Mouse (Mus musculus) spleen, adult 2 months (tissue): ENCODE measurements around the gene Chchd3. TPM values are rescaled to one million over a fixed set of nuclear protein-coding genes. Genes with fewer than 3 reads are reported as not detected.

Source experiments
- DNase-seq, 2 experiments: peaks; one replicate each; pipeline versions ENCODE4 v3.0.0 to v3.0.0-alpha.2; 2012 to 2021; ENCODE audit warnings: low spot score in 2 of 2, low read depth in 1 of 2
- H3K27ac ChIP-seq: fragments of 200-500 bp; 2 replicates; pipeline ENCODE4 v1.5.1; 2012; ENCODE audit warnings: low read length, inconsistent platforms; ENCODE audit not compliant: insufficient read depth
- H3K27me3 ChIP-seq: fragments of 200-500 bp; 2 replicates; pipeline ENCODE4 v1.6.1; 2012; ENCODE audit warnings: mild to moderate bottlenecking, moderate library complexity, low read length, inconsistent platforms; ENCODE audit not compliant: control insufficient read depth, insufficient read depth
- H3K36me3 ChIP-seq: fragments of 200-500 bp; 2 replicates; pipeline ENCODE4 v1.6.1; 2012; ENCODE audit warnings: mild to moderate bottlenecking, low read length, inconsistent platforms; ENCODE audit not compliant: control insufficient read depth, insufficient read depth
- H3K4me1 ChIP-seq: fragments of 200-500 bp; 2 replicates; pipeline ENCODE4 v1.6.1; 2011; ENCODE audit warnings: inconsistent platforms; ENCODE audit not compliant: control insufficient read depth, insufficient read depth, insufficient read length
- H3K4me3 ChIP-seq: fragments of 200-500 bp; 2 replicates; pipeline ENCODE4 v1.5.1; 2011; ENCODE audit warnings: mild to moderate bottlenecking, inconsistent platforms; ENCODE audit not compliant: insufficient read depth, insufficient read length; ENCODE audit errors: extremely low read depth
- CTCF ChIP-seq: fragments of 200-500 bp; IDR thresholded peaks from 2 replicates; pipeline ENCODE4 v1.5.1; 2011; ENCODE audit warnings: mild to moderate bottlenecking, inconsistent platforms; ENCODE audit not compliant: insufficient read depth, insufficient read length, insufficient replicate concordance; ENCODE audit errors: extremely low read depth
- POLR2A ChIP-seq: fragments of 200-500 bp; IDR thresholded peaks from 2 replicates; pipeline ENCODE4 v1.6.1; 2011; ENCODE audit warnings: low read depth, low read length, inconsistent platforms
- WGBS: fragments of 180-500 bp; shearing (Covaris S2); methylation state at CpG from one replicate; pipeline ENCODE4 v1.1.7; 2018; 5-methylcytosine and 5-hydroxymethylcytosine counted together
- polyA plus RNA-seq: library from polyadenylated mRNA; depleted of rRNA; stranded (reverse); fragments of >200 nt; gene quantifications from 2 replicates; pipeline ENCODE4 v1.2.3, GENCODE M21; 2012

Chchd3 gene
- polyA plus RNA-seq, 1 experiment: 23.8 TPM

GRCm38 (mm10) chr6:32961477-32961876, 98.6 kb downstream of the Chchd3 start:
- H3K4me3 ChIP-seq: no peak overlapping the region
- 96% methylated on average over 3 of the region's 3 CpGs for WGBS
- no peaks in the 10 kb centered on the region for H3K27me3 ChIP-seq
- no peak overlapping the region for H3K27ac ChIP-seq
- no peaks in the 10 kb centered on the region for H3K4me1 ChIP-seq
- TF ChIP-seq CTCF (no peak), POLR2A (no peak)
- no peak for DNase-seq
- no peaks in the 10 kb centered on the region for H3K36me3 ChIP-seq

GRCm38 (mm10) chr6:32959816-32960550, 100.1 kb downstream of the Chchd3 start:
- H3K27ac ChIP-seq: no peak overlapping the region
- DNase-seq: no peak
- H3K27me3 ChIP-seq: no peaks in the 10 kb centered on the region
- no peak overlapping the region for H3K4me3 ChIP-seq
- no peaks in the 10 kb centered on the region for H3K4me1 ChIP-seq
- no peaks in the 10 kb centered on the region for H3K36me3 ChIP-seq
- WGBS: 91% methylated on average over 5 of the region's 5 CpGs
- TF ChIP-seq CTCF: no peak
- no peak for TF ChIP-seq POLR2A

- H3K4me3 ChIP-seq: no peak overlapping the region
- no peak for TF ChIP-seq POLR2A
- TF ChIP-seq CTCF: no peak
- no peaks in the 10 kb centered on the region for H3K4me1 ChIP-seq
- no peak for DNase-seq
- no peaks in the 10 kb centered on the region for H3K27me3 ChIP-seq
- 87% methylated on average over 3 of the region's 3 CpGs for WGBS
- no peaks in the 10 kb centered on the region for H3K36me3 ChIP-seq
- no peak overlapping the region for H3K27ac ChIP-seq
Observed at GRCm38 (mm10) chr6:32955481-32955880, 104.6 kb downstream of the Chchd3 start.

GRCm38 (mm10) chr6:32950973-32951372, 109.1 kb downstream of the Chchd3 start:
- Histone ChIP-seq H3K27ac (no peak overlapping the region), H3K27me3 (no peaks in the 10 kb centered on the region), H3K36me3 (no peaks in the 10 kb centered on the region), H3K4me1 (no peaks in the 10 kb centered on the region), H3K4me3 (no peak overlapping the region)
- WGBS: 90% methylated on average over 4 of the region's 4 CpGs
- no peak for DNase-seq
- TF ChIP-seq CTCF (no peak), POLR2A (no peak)

GRCm38 (mm10) chr6:32949702-32950101, 110.4 kb downstream of the Chchd3 start:
- H3K36me3 ChIP-seq: no peaks in the 10 kb centered on the region
- no peak for DNase-seq
- no peaks in the 10 kb centered on the region for H3K27me3 ChIP-seq
- TF ChIP-seq POLR2A (no peak), CTCF (no peak)
- 99% methylated on average over 3 of the region's 3 CpGs for WGBS
- no peak overlapping the region for H3K4me3 ChIP-seq
- H3K4me1 ChIP-seq: no peaks in the 10 kb centered on the region
- no peak overlapping the region for H3K27ac ChIP-seq

- DNase-seq: no peak
- H3K4me3 ChIP-seq: no peak overlapping the region
- no peaks in the 10 kb centered on the region for H3K4me1 ChIP-seq
- no peak overlapping the region for H3K27ac ChIP-seq
- no peaks in the 10 kb centered on the region for H3K36me3 ChIP-seq
- no peaks in the 10 kb centered on the region for H3K27me3 ChIP-seq
- WGBS: 86% methylated on average over 6 of the region's 6 CpGs
- TF ChIP-seq POLR2A (no peak), CTCF (no peak)
Observed at GRCm38 (mm10) chr6:32947225-32947624, 112.8 kb downstream of the Chchd3 start.

GRCm38 (mm10) chr6:32944956-32945355, 115.1 kb downstream of the Chchd3 start:
- no peak for DNase-seq
- WGBS: 90% methylated on average over 1 of the region's 1 CpGs
- Histone ChIP-seq H3K36me3 (no peaks in the 10 kb centered on the region), H3K27me3 (no peaks in the 10 kb centered on the region), H3K4me3 (no peak overlapping the region), H3K4me1 (no peaks in the 10 kb centered on the region), H3K27ac (no peak overlapping the region)
- TF ChIP-seq CTCF (no peak), POLR2A (no peak)
